Mouse (Mus musculus) urinary bladder, postnatal 10 days (tissue): ENCODE measurements around the gene Thsd1.

Experiments used
- DNase-seq: peaks from one replicate; pipeline ENCODE4 v3.0.0; 2022; ENCODE audit warnings: low spot score

Thsd1 gene

DNA sequence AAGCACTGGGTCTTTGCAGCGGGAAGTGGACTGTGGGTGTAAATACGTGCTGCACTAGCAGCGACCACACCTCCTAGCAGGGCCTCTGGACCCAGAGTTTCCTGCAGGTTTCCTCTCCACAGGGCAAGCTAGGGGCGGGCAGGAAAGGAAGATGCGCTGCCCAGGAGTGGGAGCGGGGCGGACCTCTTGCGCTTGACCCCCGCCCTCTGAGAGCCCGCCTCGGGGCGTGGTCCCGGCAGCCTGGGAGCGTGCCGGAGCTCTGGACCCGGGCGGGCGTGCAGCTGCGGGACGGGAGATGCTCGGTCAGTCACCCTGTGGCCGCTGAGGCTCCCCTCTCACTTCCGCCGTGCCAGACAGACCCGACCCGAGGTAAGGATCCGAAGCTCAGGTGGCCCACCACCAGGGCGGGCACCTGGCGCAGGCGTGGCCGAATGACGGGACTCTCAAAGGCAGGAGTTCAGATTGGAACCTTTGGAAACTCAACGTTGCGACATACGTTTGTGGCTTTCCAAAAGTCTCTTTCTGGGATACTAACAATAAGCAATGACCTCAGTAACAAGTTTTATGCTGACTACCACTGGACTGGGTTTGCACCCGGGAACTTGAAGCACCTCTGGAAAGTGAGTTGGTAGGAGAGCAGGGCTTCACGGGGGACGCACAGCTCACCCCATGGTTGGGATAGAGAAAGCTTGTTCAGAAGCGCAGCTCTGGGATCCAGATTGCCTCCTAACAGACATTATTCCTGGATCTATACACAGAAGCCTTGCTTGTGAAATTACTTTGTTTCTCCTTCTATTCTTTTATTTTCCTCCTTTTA lies at the start of gene Thsd1:
Thsd1 (plus strand) TSS at position 253 of the 817 bp plus-strand sequence.
- DNase-seq: no peak

DNA sequence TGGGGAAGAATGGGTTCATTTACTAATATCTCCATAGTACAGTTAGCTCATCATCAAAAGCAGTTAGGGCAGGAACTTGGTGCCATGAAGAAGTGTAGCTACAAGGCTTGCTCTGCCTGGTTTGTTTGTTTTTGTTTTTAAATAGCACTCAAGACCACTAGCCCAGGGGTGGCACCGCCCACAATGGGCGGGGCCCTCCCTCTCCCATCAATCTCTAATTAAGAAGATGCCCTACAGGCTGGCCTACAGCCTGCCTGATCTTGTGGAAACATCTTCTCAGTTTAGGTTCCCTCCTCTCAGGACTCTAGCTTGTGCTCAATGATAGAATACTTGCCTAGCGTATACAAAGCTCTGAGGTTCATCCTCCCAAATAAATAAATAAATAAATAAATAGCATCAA lies 42.2 kb upstream of the Thsd1 start:
- DNase-seq: no peak

DNA sequence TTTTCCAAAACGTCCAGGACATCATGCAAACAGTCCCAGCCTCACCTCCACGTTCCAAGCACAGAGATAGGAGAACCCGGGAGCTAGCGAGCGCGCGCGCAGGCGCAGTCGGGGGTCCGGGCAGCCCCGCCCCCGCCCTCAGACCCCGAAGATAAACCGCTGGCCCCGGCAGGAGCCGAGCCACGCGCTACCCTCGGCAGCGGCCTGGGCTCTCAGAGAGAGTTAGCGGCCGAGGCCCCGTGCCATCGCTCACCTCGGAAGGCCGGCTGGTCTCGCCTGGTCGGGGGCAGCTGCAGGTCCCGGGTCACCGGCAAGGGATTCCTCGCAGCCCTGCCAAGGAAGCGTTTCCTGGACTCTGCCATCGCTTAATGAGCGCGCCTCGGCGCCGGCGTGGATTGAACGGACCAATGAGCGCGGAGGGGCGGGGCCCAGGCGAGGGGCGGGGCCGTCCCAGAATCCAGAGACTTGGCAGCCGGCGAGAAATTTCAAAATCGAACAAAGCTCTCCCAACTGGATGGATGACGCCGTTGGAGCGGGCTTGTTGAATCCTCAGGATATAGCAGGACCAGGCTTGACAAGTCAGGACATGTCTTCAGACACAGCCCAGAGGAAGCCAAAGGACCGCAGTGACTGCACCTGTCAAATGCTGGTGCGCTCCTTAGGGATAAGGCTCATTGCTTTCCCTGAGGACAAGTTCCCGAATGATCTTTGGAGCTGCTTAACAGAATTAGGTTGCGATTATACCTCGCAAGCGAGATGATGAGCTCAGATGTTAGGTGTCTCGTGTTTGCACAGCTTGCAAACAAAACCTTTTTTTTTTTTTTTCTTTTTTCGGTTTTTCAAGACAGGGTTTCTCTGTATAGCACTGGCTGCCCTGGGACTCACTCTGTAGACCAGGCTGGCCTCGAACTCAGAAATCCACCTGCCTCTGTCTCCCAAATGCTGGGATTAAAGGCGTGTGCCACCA lies 41.4 kb upstream of the Thsd1 start, which contains the start of gene Ckap2:
Ckap2 (minus strand) TSS at position 389 of the 967 bp plus-strand sequence.
- peak; percentile 63 for DNase-seq

DNA sequence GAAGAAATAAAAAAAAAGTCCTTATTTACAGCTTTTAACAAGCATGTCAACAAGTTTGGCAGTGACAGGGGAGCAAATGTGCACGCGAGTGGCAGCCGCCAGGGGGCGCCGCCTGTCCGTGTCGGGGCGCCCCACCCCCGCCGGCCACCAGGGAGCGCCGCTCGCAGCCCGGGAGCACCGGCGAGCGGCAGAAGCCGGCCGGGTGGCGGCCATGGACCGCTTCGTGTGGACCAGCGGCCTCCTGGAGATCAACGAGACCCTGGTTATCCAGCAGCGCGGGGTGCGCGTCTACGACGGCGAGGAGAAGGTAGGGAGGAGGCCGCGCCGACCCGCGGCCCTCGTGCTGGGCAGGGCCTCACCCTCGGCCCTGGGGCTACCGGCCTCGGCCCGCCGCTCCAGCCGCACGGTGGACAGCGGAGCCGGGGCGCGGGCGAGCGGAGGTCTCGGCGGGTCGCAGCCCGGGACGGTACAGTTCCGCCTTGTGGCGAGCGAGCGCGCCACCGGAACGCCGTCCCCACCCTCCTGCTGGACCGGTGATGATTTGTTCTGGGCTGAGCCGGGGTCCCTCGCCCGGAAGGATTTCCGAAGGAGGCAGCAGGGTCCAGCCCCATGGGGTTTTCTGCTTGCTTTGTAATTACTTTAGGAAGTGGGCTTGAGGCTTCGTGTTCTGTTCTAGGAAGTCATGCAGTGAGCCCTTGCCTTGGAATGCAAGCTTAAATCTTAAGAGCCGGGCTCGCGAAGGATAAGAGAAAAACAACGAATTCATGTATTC lies 34.3 kb upstream of the Thsd1 start, which contains the start of gene Vps36:
Vps36 (plus strand) TSS at position 150 of the 772 bp plus-strand sequence.
- peak; percentile 48 for DNase-seq

DNA sequence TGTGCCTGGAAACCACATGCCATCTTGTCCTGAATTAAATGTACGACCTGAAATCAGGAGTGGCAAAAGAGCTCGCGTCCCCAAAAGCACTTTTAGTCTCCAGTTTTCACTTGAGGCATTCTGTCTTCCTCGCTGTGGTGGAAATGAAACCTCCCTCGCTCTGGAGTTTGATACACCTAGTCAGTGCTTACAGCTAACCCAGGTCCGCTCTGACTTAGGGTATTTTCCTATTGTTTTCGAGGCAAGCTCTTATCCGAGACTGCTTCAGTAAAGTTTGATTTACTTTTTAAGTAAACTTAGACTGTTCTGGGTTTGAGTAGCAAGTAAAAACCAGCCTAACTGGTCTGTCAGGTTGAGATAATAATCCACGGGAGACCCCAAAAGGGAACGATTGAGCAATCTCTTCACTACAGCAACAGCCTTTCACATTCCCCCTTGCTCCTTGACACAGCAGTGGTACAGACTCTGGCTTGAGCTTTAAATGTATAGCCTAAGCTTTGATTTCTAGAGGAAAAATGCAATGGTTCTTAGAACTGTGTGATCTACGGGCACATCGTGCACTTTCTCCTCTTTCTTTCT lies 33.6 kb upstream of the Thsd1 start:
- DNase-seq: no peak

DNA sequence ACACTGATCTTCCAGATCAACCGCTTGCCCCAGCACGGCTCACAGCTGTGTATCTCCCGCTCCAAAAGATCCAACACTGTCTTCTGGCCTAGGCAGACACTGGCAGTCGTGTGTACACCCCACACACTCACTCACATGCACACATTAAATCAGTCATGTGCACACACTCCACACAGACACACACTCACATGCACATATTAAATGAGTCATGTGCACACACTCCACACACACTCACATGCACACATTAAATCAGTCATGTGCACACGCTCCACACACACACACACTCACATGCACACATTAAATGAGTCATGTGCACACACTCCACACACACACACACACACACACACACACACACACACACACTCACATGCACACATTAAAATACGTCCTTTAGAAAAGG lies 29.2 kb upstream of the Thsd1 start:
- no peak for DNase-seq

DNA sequence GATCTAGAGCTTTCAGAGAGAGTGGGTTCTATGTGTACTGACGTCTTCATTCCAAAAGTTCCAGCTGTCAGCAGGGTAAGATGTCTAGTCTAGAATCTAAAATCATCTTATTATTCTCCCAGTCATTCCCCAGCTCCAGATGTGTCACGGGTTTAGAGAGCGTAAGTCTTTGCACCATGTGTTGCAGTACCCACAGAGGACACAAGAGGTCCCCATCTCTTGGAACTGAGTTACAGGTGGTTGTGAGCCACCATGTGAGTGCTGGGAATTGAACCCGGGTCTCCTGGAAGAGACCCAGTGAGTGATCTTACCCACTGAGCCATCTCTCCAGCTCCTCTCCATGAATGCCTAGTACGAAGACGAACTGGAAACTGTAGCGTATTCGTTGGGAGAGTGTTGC lies 27.6 kb upstream of the Thsd1 start:
- no peak for DNase-seq

DNA sequence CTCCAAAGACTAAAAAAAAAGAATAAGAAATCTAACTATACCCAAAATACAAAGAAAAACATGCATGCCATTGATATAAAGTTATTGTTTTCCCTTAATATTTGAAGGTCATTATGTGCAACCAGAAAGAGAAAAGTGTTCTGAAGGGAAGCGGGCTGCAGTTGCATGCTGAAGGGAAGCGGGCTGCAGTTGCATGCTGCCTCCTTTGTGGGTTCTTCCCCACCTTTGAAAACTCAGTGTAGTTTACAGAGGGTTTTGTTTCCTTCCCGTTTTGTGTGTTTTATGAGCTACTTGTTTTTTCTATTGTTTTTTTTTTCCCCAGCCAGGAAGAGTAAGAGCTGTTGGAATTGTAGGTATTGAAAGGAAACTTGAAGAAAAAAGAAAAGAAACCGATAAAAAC lies 19.6 kb upstream of the Thsd1 start:
- no peak for DNase-seq

DNA sequence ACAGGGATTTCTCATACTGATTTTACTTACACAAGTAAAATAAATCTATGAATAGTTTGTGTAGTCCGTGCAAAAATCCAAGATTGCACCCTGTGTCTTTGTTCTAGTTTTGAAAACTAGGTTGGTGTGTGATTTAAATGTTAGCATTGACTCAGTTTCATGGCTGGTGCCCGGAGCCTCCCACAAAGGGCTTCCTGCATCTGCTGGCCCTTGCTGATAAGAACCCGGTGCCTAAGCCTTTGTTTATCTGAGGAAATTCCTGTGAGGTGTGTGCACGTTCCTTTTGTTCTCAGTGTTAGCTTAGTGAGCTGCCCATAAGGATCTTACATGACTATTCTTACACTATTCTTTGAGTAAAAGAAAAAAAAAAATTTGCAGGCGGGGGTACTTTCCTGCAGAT lies 18.1 kb upstream of the Thsd1 start:
- no peak for DNase-seq

DNA sequence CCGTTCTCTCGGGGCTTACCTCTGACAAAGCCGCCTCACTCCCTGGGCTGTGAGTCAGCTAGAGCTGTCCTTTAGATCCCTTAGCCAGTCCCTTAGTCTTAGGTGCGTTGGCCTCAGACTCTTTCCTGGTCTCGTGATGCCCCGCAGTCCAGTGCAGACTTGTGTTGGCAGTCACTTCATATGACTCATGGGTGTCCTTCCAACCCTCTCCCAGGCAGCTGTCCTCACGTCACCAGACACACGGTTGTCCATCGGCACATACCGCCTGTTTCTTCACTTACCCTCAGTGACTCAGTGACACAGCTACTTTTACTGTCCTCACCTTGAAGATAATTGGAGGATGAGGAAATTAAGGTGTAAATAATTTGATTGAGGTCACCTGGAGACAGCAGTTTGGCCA lies 12.3 kb upstream of the Thsd1 start:
- no peak for DNase-seq

DNA sequence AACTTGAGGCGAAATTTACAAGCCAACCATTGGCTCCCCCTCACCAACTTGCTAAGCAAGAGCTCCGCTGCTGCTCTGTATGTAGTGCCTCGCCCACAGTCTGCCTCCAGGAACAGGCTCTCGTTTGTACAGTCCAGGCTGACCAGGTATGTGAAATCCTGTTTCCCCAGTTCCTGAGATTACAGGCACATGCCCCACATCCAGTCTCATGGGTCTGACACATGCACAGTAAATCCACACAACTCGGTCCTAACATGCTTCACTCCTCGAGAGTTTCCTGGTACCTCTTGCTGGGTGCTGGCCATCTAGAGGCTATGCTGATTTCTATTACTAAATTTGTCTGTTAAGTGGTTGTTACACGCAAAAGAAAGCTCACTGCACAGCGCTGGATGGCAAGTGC lies 752 bp upstream of the Thsd1 start:
- no peak for DNase-seq

DNA sequence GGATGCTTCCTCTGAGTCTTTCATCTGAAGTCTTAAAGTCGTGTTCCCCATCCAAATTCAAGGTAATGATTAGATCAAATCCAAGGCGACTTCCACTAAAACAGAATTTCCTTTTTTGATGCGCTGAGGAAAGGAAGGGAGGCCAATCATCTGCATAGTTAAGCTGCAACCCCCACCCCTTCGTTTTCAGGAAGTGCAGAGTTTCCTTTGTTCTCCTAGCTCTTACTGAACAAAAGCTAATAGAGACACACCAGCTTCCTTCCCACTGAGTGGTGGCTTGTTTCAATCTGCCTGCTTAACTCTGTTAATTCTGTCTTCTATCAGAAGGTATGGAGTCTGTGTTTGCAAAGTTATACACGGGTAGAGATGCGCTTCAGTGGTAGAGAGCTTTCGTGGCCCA lies 1.5 kb downstream of the Thsd1 start:
- no peak for DNase-seq

DNA sequence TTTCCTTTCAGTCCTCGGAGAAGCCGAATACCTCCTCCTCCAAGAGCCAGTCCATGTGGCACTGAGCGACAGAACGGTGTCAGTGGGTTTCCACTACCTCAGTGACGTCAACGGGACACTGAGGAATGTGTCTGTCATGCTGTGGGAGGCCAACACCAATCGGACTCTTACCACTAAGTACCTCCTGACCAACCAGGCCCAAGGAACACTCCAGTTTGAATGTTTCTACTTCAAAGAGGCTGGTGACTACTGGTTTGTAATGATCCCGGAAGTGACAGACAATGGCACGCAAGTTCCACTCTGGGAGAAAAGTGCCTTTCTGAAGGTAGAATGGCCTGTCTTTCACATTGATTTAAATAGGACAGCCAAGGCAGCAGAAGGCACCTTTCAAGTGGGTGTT lies 15.9 kb downstream of the Thsd1 start:
- DNase-seq: no peak

DNA sequence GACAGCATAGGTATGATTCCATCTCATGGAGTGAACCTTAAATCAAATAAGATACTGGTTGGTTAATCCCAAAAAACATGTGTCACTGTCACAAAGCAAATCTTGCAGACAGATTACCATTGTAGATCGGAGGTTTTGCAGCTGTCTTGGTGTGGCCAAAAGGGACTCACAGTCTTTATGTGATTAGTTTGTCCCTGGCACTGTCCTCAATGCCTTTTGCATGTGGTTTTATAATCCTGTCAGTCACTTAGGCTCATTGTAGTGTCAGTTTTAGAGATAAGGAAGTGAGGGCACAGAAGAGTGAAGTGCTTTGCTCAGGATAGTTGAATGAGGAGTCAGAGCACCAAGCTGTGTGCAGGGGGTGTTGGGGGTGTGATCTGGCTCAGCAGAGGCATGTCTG lies 18.6 kb downstream of the Thsd1 start:
- no peak for DNase-seq

DNA sequence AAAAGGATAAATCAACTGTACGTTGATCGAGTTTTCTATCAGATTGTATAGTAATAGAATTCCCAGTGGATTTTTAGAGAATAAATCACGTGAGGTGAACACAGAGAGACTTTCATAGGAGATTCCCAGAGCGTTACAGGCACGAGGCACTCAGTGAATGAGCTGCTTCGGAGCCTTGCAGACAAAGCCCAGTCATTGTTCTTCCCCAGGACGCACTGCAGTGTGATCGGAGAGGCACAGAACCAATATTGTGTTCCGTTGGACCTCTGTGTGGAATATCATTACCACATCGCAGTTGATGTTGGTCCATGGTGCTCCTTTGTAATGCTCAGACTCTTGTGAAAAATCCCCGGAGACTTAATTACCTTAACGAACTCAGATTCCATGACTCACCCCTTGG lies 20.8 kb downstream of the Thsd1 start:
- no peak for DNase-seq

DNA sequence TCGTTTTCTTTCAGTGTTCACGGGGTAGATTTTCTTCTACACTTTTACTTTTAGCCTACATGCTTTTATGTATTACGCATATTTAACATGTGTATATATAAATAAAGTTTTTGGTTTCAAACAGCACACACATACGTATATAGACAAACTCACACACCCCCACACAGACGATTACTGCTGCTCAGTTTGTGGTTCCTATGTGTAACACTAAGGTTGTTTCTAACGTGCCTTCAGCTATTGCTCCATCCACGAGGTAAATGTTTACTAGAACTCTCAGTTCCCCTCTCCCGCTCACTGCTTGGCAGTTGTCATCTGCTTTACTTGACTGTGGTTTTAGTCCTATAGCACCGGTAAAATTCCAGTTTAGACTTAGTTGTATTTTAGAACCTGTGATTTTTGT lies 22.0 kb downstream of the Thsd1 start:
- no peak for DNase-seq

DNA sequence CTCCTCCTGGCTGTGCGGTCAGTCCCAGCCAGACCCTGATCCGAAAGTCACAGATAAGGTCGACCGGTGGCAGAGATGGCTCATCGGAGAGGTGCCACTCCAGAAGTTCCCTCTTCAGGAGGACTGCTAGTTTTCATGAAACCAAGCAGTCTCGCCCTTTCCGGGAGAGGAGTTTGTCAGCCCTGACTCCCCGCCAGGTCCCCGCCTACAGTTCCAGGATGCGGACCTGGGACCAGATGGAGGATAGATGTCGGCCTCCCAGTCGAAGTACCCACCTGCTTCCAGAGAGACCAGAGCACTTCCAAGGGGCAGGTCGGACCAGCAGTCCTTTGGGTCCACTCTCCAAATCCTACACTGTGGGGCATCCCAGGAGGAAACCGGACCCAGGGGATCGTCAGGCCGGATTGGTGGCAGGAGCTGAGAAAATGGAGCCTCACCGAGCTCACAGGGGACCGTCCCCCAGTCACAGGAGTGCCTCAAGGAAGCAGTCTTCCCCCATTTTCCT lies 31.9 kb downstream of the Thsd1 start:
- no peak for DNase-seq

DNA sequence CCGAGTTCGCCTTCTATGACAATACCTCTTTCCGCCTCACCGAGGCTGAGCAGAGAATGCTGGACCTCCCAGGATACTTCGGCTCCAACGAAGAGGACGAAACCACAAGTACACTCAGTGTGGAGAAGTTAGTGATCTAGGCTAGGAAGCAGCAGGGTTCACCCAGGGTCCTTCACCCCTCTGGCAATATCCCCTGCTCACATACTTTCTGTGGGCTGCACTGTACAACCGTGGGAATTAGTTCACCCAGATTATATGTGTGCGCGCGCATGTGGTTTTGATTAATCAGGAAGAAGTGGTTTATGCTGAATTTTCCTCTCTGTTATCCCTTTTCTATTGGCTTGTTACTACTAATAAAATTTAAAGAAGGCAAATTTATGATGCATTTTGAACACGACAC lies 32.4 kb downstream of the Thsd1 start:
- DNase-seq: no peak

DNA sequence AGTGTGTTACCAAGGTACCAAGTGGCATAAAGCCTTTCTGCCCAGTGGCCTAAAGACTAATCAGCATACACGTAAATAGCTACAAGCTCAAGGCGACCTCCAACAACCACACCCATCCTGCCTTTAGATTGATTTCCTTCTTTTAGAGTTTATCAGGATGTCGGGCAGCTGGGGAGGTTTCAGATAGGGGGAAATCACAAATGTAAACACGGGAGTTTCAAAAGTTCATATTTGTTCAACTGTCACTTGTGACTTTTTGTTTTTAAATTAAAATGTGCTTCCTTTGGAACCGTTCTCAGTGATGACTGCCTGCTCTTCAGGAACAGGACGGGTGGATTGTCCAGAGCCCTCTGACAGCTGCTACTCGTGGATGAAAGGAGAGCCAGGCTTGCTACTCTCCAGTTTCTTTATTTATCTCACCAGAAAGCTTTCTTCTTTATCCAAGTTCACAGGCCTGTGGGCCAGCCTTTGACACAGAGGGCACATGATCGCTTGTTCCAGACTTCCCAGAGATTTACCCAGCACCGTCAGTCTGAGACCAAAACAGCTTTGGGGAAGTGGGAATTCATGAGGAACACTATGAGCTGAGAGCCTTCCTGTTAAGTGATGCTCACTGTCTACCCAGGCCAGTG lies 33.1 kb downstream of the Thsd1 start:
- no peak for DNase-seq

DNA sequence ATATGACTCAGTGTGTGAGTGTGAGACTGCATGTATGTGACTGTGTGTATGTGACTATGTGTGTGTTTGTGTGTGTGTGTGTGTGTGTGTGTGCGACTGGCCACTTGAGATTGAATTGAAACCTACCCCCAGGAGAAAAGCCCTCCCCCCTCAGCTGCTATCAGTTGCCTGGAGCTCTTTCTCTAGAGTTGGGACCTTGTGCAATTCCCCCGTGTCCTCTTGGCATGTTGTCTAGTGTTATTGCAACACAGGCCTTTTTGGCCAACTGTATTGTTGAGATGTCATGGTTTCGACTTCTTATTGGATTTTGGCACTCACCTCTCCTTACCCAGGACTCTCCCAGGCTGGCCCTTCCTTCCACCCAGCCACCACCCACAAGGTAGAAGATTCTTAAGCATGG lies 35.2 kb downstream of the Thsd1 start:
- no peak for DNase-seq

DNA sequence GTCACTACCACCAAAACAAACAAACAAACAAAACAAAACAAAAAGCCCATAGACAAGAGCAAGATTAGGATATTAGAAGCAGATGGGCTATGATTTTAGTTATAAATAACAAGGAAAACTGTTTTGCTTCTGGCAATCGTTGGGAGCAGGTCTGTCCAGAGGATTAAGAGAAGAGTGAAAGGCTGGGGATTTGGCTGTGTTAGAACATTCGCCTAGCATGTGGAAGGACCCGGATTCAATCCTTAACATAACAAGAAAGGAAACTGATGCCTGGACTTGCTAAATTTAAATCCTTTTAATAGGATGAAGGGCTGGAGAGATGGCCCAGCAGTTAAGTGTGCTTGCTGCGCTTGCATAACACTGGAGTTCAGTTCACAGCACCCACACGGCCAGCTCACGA lies 37.2 kb downstream of the Thsd1 start:
- DNase-seq: no peak
